In the genomic region with DNA sequence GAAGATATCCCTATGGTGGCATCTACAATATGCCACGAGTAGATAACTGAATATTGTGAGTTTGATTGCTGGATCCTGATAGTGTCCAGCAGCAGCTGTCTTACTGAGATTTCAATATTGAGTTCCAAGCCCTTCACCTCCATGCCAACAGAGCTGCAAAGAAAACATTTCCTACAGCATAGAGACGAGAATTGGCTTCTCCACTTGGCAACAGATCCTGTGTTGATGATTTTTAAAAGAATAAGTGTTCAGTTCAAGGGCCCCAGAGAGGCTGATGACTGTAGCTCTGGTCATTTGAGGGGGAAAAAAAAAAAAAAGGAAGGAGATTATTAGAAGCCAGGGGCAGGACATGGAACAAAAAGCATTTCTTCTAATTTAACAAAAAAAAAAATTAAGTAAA, we compare ENCODE assay signal across 25 mouse cellular contexts.
DNase-seq lines count a peak whose midpoint lies in the region; ATAC-seq lines count a peak whose summit lies in the region.
"Had no signal": no experiment of that assay in that cellular context is flagged by ENCODE, and none has a peak within 500 bp of the region (broad histone marks: within the 10 kb centered on the region; RNA-seq: fewer than 3 reads in every experiment).

No protein-coding gene starts in this region.

- no peaks in the 10 kb centered on the region for H3K36me3 ChIP-seq in forebrain, embryonic 12.5 days (replicated peaks)
- no peaks in the 10 kb centered on the region for H3K36me3 ChIP-seq in forebrain, embryonic 10.5 days (replicated peaks)
- no peaks in the 10 kb centered on the region for H3K36me3 ChIP-seq in midbrain, embryonic 12.5 days
- no peaks in the 10 kb centered on the region for H3K36me3 ChIP-seq in midbrain, embryonic 13.5 days
- no peaks in the 10 kb centered on the region for H3K36me3 ChIP-seq in forebrain, embryonic 14.5 days (ENCODE audit: control insufficient read depth, insufficient read depth, low read length)
- H3K36me3 ChIP-seq: heart, embryonic 12.5 days; limb, embryonic 12.5 days; liver, embryonic 15.5 days; neural tube, embryonic 15.5 days; stomach, embryonic 15.5 days had no signal

- ATAC-seq in forebrain, embryonic 12.5 days (ENCODE audit: low FRiP score): peak; percentile 33; the same call in 1 of the 2 replicates
- ATAC-seq in midbrain, embryonic 12.5 days (ENCODE audit: low FRiP score, low read depth): peak; percentile 23; the same call in 1 of the 2 replicates
- no peak for ATAC-seq in midbrain, embryonic 13.5 days
- peak; percentile 60; the same call in 1 of the 2 replicates for ATAC-seq in forebrain, embryonic 14.5 days
- ATAC-seq: intestine, postnatal 0 days had no signal

- H3K27me3 ChIP-seq in forebrain, embryonic 12.5 days: peaks cover 24% of the 10 kb centered on the region; the same call in 1 of the 2 replicates
- peaks cover 25% of the 10 kb centered on the region; the same call in 1 of the 2 replicates for H3K27me3 ChIP-seq in forebrain, embryonic 10.5 days (ENCODE audit: poor library complexity, severe bottlenecking)
- peaks cover 18% of the 10 kb centered on the region; the same call in 1 of the 2 replicates for H3K27me3 ChIP-seq in midbrain, embryonic 12.5 days
- no peaks in the 10 kb centered on the region; the same call in 1 of the 2 replicates for H3K27me3 ChIP-seq in midbrain, embryonic 13.5 days
- H3K27me3 ChIP-seq in forebrain, embryonic 14.5 days (replicated peaks; ENCODE audit: control insufficient read depth, insufficient read depth, low read length): no peaks in the 10 kb centered on the region
- H3K27me3 ChIP-seq: heart, embryonic 12.5 days; limb, embryonic 12.5 days; liver, embryonic 15.5 days; neural tube, embryonic 15.5 days; stomach, embryonic 15.5 days had no signal

- 46% methylated on average over 2 of the region's 2 CpGs for WGBS in forebrain, embryonic 12.5 days
- WGBS in forebrain, embryonic 10.5 days: 78% methylated on average over 2 of the region's 2 CpGs
- 57% methylated on average over 2 of the region's 2 CpGs for WGBS in midbrain, embryonic 12.5 days
- 60% methylated on average over 2 of the region's 2 CpGs for WGBS in midbrain, embryonic 13.5 days
- WGBS in forebrain, embryonic 14.5 days: 26% methylated on average over 2 of the region's 2 CpGs

- no peak overlapping the region for H3K4me2 ChIP-seq in forebrain, embryonic 12.5 days
- no peak overlapping the region for H3K4me2 ChIP-seq in midbrain, embryonic 12.5 days (replicated peaks)
- no peak overlapping the region for H3K4me2 ChIP-seq in midbrain, embryonic 13.5 days (replicated peaks)
- H3K4me2 ChIP-seq in forebrain, embryonic 14.5 days (ENCODE audit: low read length): no peak overlapping the region
- H3K4me2 ChIP-seq: heart, embryonic 12.5 days; limb, embryonic 12.5 days; liver, embryonic 15.5 days; lung, embryonic 14.5 days; midbrain, embryonic 11.5 days; neural tube, embryonic 15.5 days; stomach, embryonic 15.5 days had no signal

- no peaks in the 10 kb centered on the region for H3K9me3 ChIP-seq in forebrain, embryonic 12.5 days
- H3K9me3 ChIP-seq in forebrain, embryonic 10.5 days: no peaks in the 10 kb centered on the region
- no peaks in the 10 kb centered on the region for H3K9me3 ChIP-seq in midbrain, embryonic 12.5 days
- no peaks in the 10 kb centered on the region for H3K9me3 ChIP-seq in midbrain, embryonic 13.5 days
- H3K9me3 ChIP-seq in forebrain, embryonic 14.5 days (replicated peaks; ENCODE audit: control insufficient read depth, low read length): no peaks in the 10 kb centered on the region
- H3K9me3 ChIP-seq: heart, embryonic 12.5 days; limb, embryonic 12.5 days; liver, embryonic 15.5 days; neural tube, embryonic 15.5 days; stomach, embryonic 15.5 days had no signal

- H3K9ac ChIP-seq in forebrain, embryonic 12.5 days: no peak overlapping the region
- H3K9ac ChIP-seq in midbrain, embryonic 12.5 days (replicated peaks): no peak overlapping the region
- no peak overlapping the region for H3K9ac ChIP-seq in midbrain, embryonic 13.5 days (replicated peaks)
- no peak overlapping the region for H3K9ac ChIP-seq in forebrain, embryonic 14.5 days (ENCODE audit: low read length)
- H3K9ac ChIP-seq: heart, embryonic 12.5 days; limb, embryonic 12.5 days; liver, embryonic 15.5 days; lung, embryonic 14.5 days; neural tube, embryonic 15.5 days; stomach, embryonic 15.5 days had no signal

- H3K4me1 ChIP-seq in forebrain, embryonic 12.5 days: peaks cover 12% of the 10 kb centered on the region
- H3K4me1 ChIP-seq in forebrain, embryonic 10.5 days: peaks cover 14% of the 10 kb centered on the region
- H3K4me1 ChIP-seq in midbrain, embryonic 12.5 days: peaks cover 10% of the 10 kb centered on the region
- peaks cover 6% of the 10 kb centered on the region; the same call in 1 of the 2 replicates for H3K4me1 ChIP-seq in midbrain, embryonic 13.5 days (replicated peaks)
- H3K4me1 ChIP-seq in forebrain, embryonic 14.5 days (ENCODE audit: control insufficient read depth, insufficient read depth, low read length): peaks cover 9% of the 10 kb centered on the region; the same call in 1 of the 2 replicates
- H3K4me1 ChIP-seq: limb, embryonic 12.5 days; liver, embryonic 15.5 days; neural tube, embryonic 15.5 days; stomach, embryonic 15.5 days had no signal

- H3K4me3 ChIP-seq in forebrain, embryonic 12.5 days (replicated peaks): no peak overlapping the region
- H3K4me3 ChIP-seq in forebrain, embryonic 10.5 days: no peak overlapping the region
- H3K4me3 ChIP-seq in midbrain, embryonic 12.5 days: no peak overlapping the region
- H3K4me3 ChIP-seq in midbrain, embryonic 13.5 days (replicated peaks): no peak overlapping the region
- no peak overlapping the region for H3K4me3 ChIP-seq in forebrain, embryonic 14.5 days (ENCODE audit: low read depth, low read length)
- H3K4me3 ChIP-seq: heart, adult 2 months; heart, embryonic 12.5 days; left cerebral cortex, adult 2 months; limb, embryonic 12.5 days; liver, embryonic 15.5 days; neural tube, embryonic 15.5 days; stomach, embryonic 15.5 days had no signal

- H3K27ac ChIP-seq in forebrain, embryonic 12.5 days: no peak overlapping the region
- no peak overlapping the region for H3K27ac ChIP-seq in forebrain, embryonic 10.5 days
- H3K27ac ChIP-seq in midbrain, embryonic 12.5 days (replicated peaks): no peak overlapping the region
- H3K27ac ChIP-seq in midbrain, embryonic 13.5 days: no peak overlapping the region
- H3K27ac ChIP-seq in forebrain, embryonic 14.5 days (ENCODE audit: low read depth, low read length): no peak overlapping the region
- H3K27ac ChIP-seq: heart, adult 2 months; left cerebral cortex, adult 2 months; limb, embryonic 12.5 days; liver, embryonic 15.5 days; neural tube, embryonic 15.5 days; stomach, embryonic 15.5 days had no signal

- DNase-seq in forebrain, embryonic 10.5 days (ENCODE audit: extremely low spot score, low spot score): no peak
- DNase-seq in forebrain, embryonic 14.5 days (ENCODE audit: low spot score): peak; percentile 75
- DNase-seq in yolk sac, embryonic 10.5 days (ENCODE audit: low spot score): no peak
- DNase-seq in thymus, postnatal 4 days: no peak
- DNase-seq: adrenal gland, adult 8-10 months; B cell, adult 2 months; cerebellum, adult 11-12 months; cerebellum, postnatal 25 days; heart, adult 2 months; heart, postnatal 4 days; kidney, postnatal 14 days; lung, embryonic 14.5 days; retina, postnatal 1 day; right cerebral cortex, postnatal 14 days had no signal
